Mouse (Mus musculus): ENCODE results near the gene Nckap5. TPM values are rescaled to one million over a fixed set of nuclear protein-coding genes. Genes with fewer than 3 reads are reported as not detected.
"Not testable (repeated sequence)": the region's sequence is repeated elsewhere in the genome, so short reads cannot be mapped to it uniquely, and the experiment has no call there.

The Nckap5 gene
- polyA plus RNA-seq, 1 experiment from 2014 or later = 6.9 TPM

GRCm38 (mm10) chr1:126817381-126818034 lies 13.1 kb downstream of the Nckap5 start:
- H3K4me3 ChIP-seq = no peak overlapping the region
- H3K27ac ChIP-seq (replicated peaks) = 0 out of 2 replicates have a peak overlapping the region, but pooled peaks have one; percentile 35
- 34% methylated on average over 9 of the region's 9 CpGs for WGBS
- H3K4me1 ChIP-seq = peaks cover 13% of the 10 kb centered on the region
- no peaks in the 10 kb centered on the region for H3K36me3 ChIP-seq (replicated peaks)
- no peak for DNase-seq (ENCODE audit: low spot score)
- no peaks in the 10 kb centered on the region for H3K9me3 ChIP-seq
- H3K27me3 ChIP-seq (replicated peaks; ENCODE audit: low read depth, poor library complexity, severe bottlenecking) = no peaks in the 10 kb centered on the region

DNA sequence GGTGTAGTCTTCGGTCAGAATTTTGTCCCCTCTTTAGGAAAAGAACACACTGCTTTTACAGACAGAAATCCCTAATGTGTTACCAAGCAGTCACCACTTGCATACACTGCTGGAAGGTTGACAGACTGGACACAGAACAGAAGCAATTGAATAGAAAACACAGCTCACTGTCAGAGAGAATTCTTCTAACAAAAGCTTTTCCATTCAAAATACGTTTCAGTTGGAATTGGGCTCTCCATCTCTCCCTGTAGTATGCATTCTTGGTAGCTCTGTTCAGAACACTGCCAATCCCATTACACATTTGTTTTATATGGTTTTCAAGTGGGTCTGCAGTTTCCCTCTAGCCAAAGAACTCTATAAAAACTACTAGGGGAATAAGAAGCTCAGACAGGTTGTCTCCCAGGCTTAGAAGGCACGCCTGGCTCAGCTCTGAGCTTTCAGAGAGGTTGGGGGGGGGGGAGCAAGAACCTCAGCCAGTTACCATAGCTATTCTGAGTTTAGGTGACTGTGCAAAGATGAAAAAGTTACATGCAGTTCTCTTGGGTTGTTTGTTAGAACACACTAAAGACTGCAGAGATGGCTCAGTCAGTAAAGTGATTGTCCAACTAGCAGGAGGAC lies 23.5 kb downstream of the Nckap5 start:
- Histone ChIP-seq H3K4me1 (0 out of 2 replicates have a peak, but pooled peaks cover 5% of the 10 kb centered on the region), H3K36me3 (replicated peaks) (no peaks in the 10 kb centered on the region), H3K4me3 (no peak overlapping the region), H3K27ac (replicated peaks) (no peak overlapping the region), H3K9me3 (no peaks in the 10 kb centered on the region), H3K27me3 (replicated peaks; ENCODE audit: low read depth, poor library complexity, severe bottlenecking) (no peaks in the 10 kb centered on the region)
- 78% methylated on average over 3 of the region's 3 CpGs for WGBS
- no peak for DNase-seq (ENCODE audit: low spot score)

DNA sequence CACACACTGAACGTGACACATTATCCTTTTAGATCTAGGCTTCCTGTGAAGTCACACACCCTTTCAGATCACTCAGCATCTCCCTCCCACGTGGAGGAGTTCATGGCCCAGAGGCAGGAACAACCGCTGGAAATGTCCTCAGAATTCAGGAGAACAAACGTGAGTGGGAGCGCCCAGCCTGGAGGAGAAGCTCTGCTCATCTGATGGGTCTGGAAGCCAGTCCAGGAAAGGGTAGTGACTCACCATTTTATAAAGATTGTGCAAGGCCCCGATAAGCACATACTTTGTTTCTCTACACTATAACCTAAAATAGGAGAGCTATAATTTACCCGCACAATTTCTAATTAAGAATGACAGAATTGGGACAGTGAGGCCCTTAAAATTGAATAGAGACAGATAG lies 24.1 kb downstream of the Nckap5 start:
- WGBS = 73% methylated on average over 7 of the region's 7 CpGs
- Histone ChIP-seq H3K27me3 (replicated peaks; ENCODE audit: low read depth, poor library complexity, severe bottlenecking) (no peaks in the 10 kb centered on the region), H3K4me3 (no peak overlapping the region), H3K36me3 (replicated peaks) (no peaks in the 10 kb centered on the region), H3K9me3 (no peaks in the 10 kb centered on the region), H3K4me1 (0 out of 2 replicates have a peak, but pooled peaks cover 5% of the 10 kb centered on the region), H3K27ac (replicated peaks) (no peak overlapping the region)
- peak; percentile 3 for DNase-seq (ENCODE audit: low spot score)

GRCm38 (mm10) chr1:126802405-126802804 lies 28.2 kb downstream of the Nckap5 start:
- Histone ChIP-seq H3K27ac (replicated peaks) (no peak overlapping the region), H3K4me3 (no peak overlapping the region), H3K36me3 (replicated peaks) (no peaks in the 10 kb centered on the region), H3K9me3 (no peaks in the 10 kb centered on the region), H3K4me1 (peaks cover 5% of the 10 kb centered on the region; the same call in 1 of the 2 replicates), H3K27me3 (replicated peaks; ENCODE audit: low read depth, poor library complexity, severe bottlenecking) (no peaks in the 10 kb centered on the region)
- no peak for DNase-seq (ENCODE audit: low spot score)
- WGBS = 82% methylated on average over 3 of the region's 3 CpGs

DNA sequence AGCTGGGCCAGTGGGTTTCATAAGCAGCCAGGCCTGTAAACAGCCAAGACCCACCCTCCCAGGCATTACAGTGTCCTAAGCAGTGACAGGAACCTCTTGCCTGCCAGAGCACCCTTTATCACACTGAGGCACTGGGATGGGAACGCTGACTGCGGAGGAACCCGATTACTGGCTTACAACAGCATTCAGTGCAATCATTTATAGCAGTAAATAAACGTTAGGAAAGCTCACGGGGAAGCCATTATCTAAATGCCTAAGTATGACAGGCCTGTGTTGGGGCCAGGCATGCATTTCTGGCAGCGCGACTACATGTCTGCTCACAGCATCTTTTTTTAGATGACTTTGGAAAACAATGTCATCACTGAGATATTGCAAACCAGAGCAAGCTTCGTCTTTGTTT lies 28.9 kb downstream of the Nckap5 start:
- no peaks in the 10 kb centered on the region for H3K9me3 ChIP-seq
- DNase-seq (ENCODE audit: low spot score) = no peak
- no peaks in the 10 kb centered on the region for H3K36me3 ChIP-seq (replicated peaks)
- H3K4me1 ChIP-seq = peaks cover 5% of the 10 kb centered on the region; the same call in 1 of the 2 replicates
- 84% methylated on average over 8 of the region's 8 CpGs for WGBS
- no peak overlapping the region for H3K4me3 ChIP-seq
- no peak overlapping the region for H3K27ac ChIP-seq (replicated peaks)
- H3K27me3 ChIP-seq (replicated peaks; ENCODE audit: low read depth, poor library complexity, severe bottlenecking) = no peaks in the 10 kb centered on the region

DNA sequence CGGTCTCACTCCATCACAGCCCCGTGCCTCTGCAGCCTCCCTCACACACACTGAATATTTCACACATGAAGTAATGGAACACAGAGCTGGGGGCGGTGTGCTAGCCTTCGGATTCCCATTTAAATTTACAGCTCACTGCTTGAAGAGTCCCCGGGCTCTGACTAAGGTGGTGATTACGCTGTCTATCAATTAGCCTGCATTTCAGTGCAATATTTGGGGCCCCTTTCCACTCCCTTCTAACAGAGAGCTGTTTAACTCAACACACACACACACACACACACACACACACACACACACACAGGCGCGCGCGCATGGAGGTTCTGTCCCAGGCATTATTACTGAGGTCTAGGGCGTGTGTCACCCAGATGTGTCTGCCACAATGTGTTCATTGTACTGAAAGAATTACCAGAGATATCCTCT lies 31.2 kb downstream of the Nckap5 start:
- Histone ChIP-seq H3K27ac (replicated peaks) (no peak overlapping the region), H3K36me3 (replicated peaks) (no peaks in the 10 kb centered on the region), H3K4me1 (peaks cover 5% of the 10 kb centered on the region; the same call in 1 of the 2 replicates), H3K9me3 (no peaks in the 10 kb centered on the region), H3K27me3 (replicated peaks; ENCODE audit: low read depth, poor library complexity, severe bottlenecking) (no peaks in the 10 kb centered on the region), H3K4me3 (no peak overlapping the region)
- DNase-seq (ENCODE audit: low spot score) = peak; percentile 37
- 74% methylated on average over 11 of the region's 11 CpGs for WGBS

- H3K36me3 ChIP-seq (replicated peaks); H3K9me3 ChIP-seq; H3K27me3 ChIP-seq (replicated peaks; ENCODE audit: low read depth, poor library complexity, severe bottlenecking); H3K27ac ChIP-seq (replicated peaks); DNase-seq (ENCODE audit: low spot score); H3K4me3 ChIP-seq; H3K4me1 ChIP-seq: not testable (repeated sequence)
- no CpG with 5 or more reads among the region's 2 CpGs for WGBS
Measured at GRCm38 (mm10) chr1:126780354-126780941, 50.2 kb downstream of the Nckap5 start.

- WGBS = no CpG with 5 or more reads among the region's 6 CpGs
- H3K4me1 ChIP-seq; H3K27ac ChIP-seq (replicated peaks); DNase-seq (ENCODE audit: low spot score); H3K9me3 ChIP-seq; H3K4me3 ChIP-seq; H3K36me3 ChIP-seq (replicated peaks); H3K27me3 ChIP-seq (replicated peaks; ENCODE audit: low read depth, poor library complexity, severe bottlenecking): not testable (repeated sequence)
Measured at GRCm38 (mm10) chr1:126773947-126774346, 56.7 kb downstream of the Nckap5 start.

DNA sequence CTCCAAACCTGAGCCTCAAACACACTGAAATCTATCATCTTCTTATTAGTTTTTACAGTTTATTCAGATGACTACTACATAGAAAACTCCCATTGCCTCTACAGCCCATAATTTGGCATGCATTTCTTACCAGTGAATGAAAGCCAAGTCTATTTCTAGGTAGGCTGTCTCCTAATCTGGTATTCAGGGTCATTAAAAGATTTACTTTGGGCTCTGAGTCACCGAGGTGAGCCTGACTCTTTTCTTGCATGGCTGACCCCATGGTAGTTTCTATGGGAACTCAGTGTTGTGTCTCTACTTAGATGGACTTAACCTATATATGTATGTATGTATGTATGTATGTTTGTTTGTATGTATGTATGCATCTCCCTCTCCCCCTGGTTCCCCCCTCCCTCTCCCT lies 63.6 kb downstream of the Nckap5 start:
- DNase-seq (ENCODE audit: low spot score) = no peak
- H3K9me3 ChIP-seq = no peaks in the 10 kb centered on the region
- H3K36me3 ChIP-seq (replicated peaks) = no peaks in the 10 kb centered on the region
- no peak overlapping the region for H3K4me3 ChIP-seq
- WGBS = 64% methylated on average over 1 of the region's 1 CpGs
- peaks cover 20% of the 10 kb centered on the region for H3K4me1 ChIP-seq
- no peak overlapping the region for H3K27ac ChIP-seq (replicated peaks)
- H3K27me3 ChIP-seq (replicated peaks; ENCODE audit: low read depth, poor library complexity, severe bottlenecking) = 0 out of 2 replicates have a peak, but pooled peaks cover under 1% of the 10 kb centered on the region

DNA sequence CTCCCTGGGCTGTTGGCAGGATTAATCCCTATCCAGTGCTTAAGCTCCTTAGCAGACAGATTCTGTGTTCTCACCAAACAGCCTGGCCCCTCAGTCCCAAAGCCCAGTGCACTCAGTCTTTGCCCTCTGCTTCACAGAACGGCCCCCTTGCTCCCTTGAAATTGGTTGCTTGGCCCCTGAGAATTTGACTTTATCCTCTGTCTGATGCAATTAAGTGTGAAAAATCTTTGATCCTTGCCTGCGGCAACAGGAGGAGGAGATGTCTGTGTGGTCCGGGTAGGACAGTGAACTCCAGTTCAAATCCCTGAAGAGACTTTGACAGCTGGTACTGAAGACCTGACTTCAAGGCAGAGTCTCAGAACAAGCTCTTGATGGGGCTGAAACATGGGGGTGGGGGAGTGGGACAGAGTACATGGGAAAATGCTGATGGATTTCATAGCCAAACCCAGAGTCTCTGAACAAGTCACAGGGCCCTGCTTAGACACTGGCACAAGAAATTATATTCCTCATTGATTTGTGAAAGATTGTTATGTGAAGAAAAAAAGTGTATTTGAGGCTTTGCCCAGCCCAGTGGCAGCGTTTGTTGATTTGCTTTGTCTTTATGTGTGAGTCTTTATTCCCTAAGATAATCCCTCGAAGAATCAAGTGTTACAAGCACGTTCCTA lies 65.0 kb downstream of the Nckap5 start:
- DNase-seq (ENCODE audit: low spot score) = peak; percentile 34
- no peak overlapping the region for H3K4me3 ChIP-seq
- WGBS = 49% methylated on average over 6 of the region's 6 CpGs

GRCm38 (mm10) chr1:126764201-126764600 lies 66.4 kb downstream of the Nckap5 start:
- no peak overlapping the region for H3K27ac ChIP-seq (replicated peaks)
- no peak for DNase-seq (ENCODE audit: low spot score)
- 65% methylated on average over 3 of the region's 3 CpGs for WGBS
- H3K36me3 ChIP-seq (replicated peaks) = no peaks in the 10 kb centered on the region
- H3K4me3 ChIP-seq = no peak overlapping the region
- H3K9me3 ChIP-seq = no peaks in the 10 kb centered on the region
- H3K27me3 ChIP-seq (replicated peaks; ENCODE audit: low read depth, poor library complexity, severe bottlenecking) = peaks cover 7% of the 10 kb centered on the region; the same call in 1 of the 2 replicates
- peaks cover 29% of the 10 kb centered on the region for H3K4me1 ChIP-seq

More for the DNA sequence above, 65.0 kb downstream of the Nckap5 start:
- H3K9me3 ChIP-seq = no peaks in the 10 kb centered on the region
- peaks cover 29% of the 10 kb centered on the region for H3K4me1 ChIP-seq
- no peaks in the 10 kb centered on the region for H3K36me3 ChIP-seq (replicated peaks)
- no peak overlapping the region for H3K27ac ChIP-seq (replicated peaks)
- H3K27me3 ChIP-seq (replicated peaks; ENCODE audit: low read depth, poor library complexity, severe bottlenecking) = peaks cover 7% of the 10 kb centered on the region; the same call in 1 of the 2 replicates

DNA sequence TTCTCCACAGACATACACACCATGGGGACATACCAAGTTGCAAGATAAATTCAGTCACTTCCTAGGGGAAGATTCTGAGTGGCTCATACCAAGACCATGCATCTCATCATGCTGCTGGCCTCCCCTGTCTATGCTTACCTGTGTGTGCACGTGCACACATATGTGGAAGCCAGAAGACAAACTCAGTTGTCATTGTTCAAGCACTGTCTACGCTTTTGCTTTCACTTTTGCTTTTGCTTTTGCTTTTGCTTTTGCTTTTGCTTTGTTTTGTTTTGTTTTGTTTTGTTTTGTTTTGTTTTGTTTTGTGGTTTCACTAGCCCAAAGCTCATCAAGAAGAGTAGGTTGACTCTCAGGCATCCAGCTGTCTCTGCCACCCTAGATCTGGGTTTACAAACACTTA lies 67.4 kb downstream of the Nckap5 start:
- DNase-seq (ENCODE audit: low spot score) = no peak
- H3K9me3 ChIP-seq = no peaks in the 10 kb centered on the region
- H3K27ac ChIP-seq (replicated peaks) = no peak overlapping the region
- H3K4me3 ChIP-seq = no peak overlapping the region
- WGBS = 92% methylated on average over 2 of the region's 2 CpGs
- H3K27me3 ChIP-seq (replicated peaks; ENCODE audit: low read depth, poor library complexity, severe bottlenecking) = peaks cover 7% of the 10 kb centered on the region; the same call in 1 of the 2 replicates
- H3K4me1 ChIP-seq = peaks cover 29% of the 10 kb centered on the region
- no peaks in the 10 kb centered on the region for H3K36me3 ChIP-seq (replicated peaks)
